21 mouse cellular contexts compared by ENCODE assay signal in the genomic region with DNA sequence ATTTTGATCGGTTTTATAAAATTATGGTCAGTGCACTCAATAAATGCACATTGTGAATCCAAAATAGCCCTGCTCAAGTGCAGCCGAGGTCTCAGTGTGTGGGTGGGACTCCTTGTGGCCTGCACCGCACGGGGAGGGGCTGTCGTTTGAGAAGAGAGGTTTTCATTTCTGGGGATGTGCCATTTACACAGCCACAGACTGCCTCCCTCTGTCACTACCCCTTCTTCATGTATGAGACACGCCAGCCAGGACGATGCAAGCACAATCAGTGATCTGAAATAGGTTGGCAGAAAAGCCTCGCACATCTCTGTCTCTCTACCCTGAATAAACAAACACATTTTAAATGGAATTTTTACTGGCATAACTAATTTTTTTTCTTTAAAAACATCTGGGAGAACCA.
DNase-seq lines count a peak whose midpoint lies in the region; ATAC-seq and TF ChIP-seq lines count a peak whose summit lies in the region.
"Had no signal": no experiment of that assay in that cellular context is flagged by ENCODE, and none has a peak within 500 bp of the region (broad histone marks: within the 10 kb centered on the region; RNA-seq: fewer than 3 reads in every experiment).

No protein-coding gene starts in this region.

- H3K4me3 ChIP-seq in forebrain, postnatal 0 days (ENCODE audit: low read depth, low read length): no peak overlapping the region
- H3K4me3 ChIP-seq in forebrain, embryonic 12.5 days (replicated peaks): no peak overlapping the region
- H3K4me3 ChIP-seq in kidney, embryonic 15.5 days (replicated peaks): no peak overlapping the region
- no peak overlapping the region for H3K4me3 ChIP-seq in kidney, adult 2 months (ENCODE audit: insufficient read depth, low read depth, low read length)
- peak overlapping the region; percentile 15 for H3K4me3 ChIP-seq in testis, adult 2 months (ENCODE audit: control insufficient read depth, low read depth, low read length)
- H3K4me3 ChIP-seq: forebrain, embryonic 10.5 days; heart, embryonic 12.5 days; heart, embryonic 15.5 days had no signal

- DNase-seq in forebrain, postnatal 0 days: no peak
- DNase-seq in kidney, adult 2 months: no peak
- DNase-seq in testis, postnatal 10 days (ENCODE audit: low spot score): no peak
- DNase-seq in cerebellum, adult 8-10 months: no peak
- DNase-seq: adrenal gland, adult 2 months; cerebellum, adult 11 months; cerebellum, adult 2 months; cerebellum, postnatal 36 days; embryo, embryonic 11 days had no signal

- no peaks in the 10 kb centered on the region for H3K4me1 ChIP-seq in forebrain, postnatal 0 days (ENCODE audit: insufficient read depth)
- H3K4me1 ChIP-seq in forebrain, embryonic 12.5 days: 0 out of 2 replicates have a peak, but pooled peaks cover 5% of the 10 kb centered on the region
- H3K4me1 ChIP-seq in kidney, embryonic 15.5 days: peaks cover 12% of the 10 kb centered on the region
- no peaks in the 10 kb centered on the region for H3K4me1 ChIP-seq in kidney, adult 2 months (ENCODE audit: control insufficient read depth, insufficient read depth, low read length)
- no peaks in the 10 kb centered on the region; the same call in none of the 2 replicates for H3K4me1 ChIP-seq in testis, adult 2 months (ENCODE audit: control insufficient read depth, insufficient read depth, low read length)
- H3K4me1 ChIP-seq: heart, embryonic 12.5 days had no signal

- no peak for TF ChIP-seq CTCF in forebrain, postnatal 0 days (IDR thresholded peaks at IDR 0.05; ENCODE audit: low read depth)
- TF ChIP-seq CTCF in kidney, adult 2 months (conservative IDR thresholded peaks at IDR 0.05; ENCODE audit: insufficient read depth, insufficient read length, low read depth, low read length): no peak
- TF ChIP-seq CTCF in testis, adult 2 months (IDR thresholded peaks at IDR 0.05; ENCODE audit: control insufficient read depth, insufficient read depth, insufficient replicate concordance, low read depth, low read length): no peak

- H3K4me2 ChIP-seq in forebrain, postnatal 0 days (ENCODE audit: low read depth): no peak overlapping the region
- no peak overlapping the region for H3K4me2 ChIP-seq in forebrain, embryonic 12.5 days
- H3K4me2 ChIP-seq in kidney, embryonic 15.5 days: no peak overlapping the region
- H3K4me2 ChIP-seq: heart, embryonic 12.5 days; heart, embryonic 15.5 days; hindbrain, embryonic 14.5 days had no signal

- peaks cover 20% of the 10 kb centered on the region for H3K9me3 ChIP-seq in forebrain, postnatal 0 days (ENCODE audit: low read length)
- peaks cover 33% of the 10 kb centered on the region for H3K9me3 ChIP-seq in forebrain, embryonic 12.5 days
- peaks cover 18% of the 10 kb centered on the region for H3K9me3 ChIP-seq in kidney, embryonic 15.5 days (replicated peaks)

- H3K27ac ChIP-seq in forebrain, postnatal 0 days (ENCODE audit: low read depth, low read length): no peak overlapping the region
- no peak overlapping the region for H3K27ac ChIP-seq in forebrain, embryonic 12.5 days
- H3K27ac ChIP-seq in kidney, embryonic 15.5 days: 0 out of 2 replicates have a peak overlapping the region, but pooled peaks have one; percentile 13
- no peak overlapping the region for H3K27ac ChIP-seq in kidney, adult 2 months (ENCODE audit: insufficient read depth, low read depth, low read length)
- H3K27ac ChIP-seq in testis, adult 2 months (ENCODE audit: control insufficient read depth, insufficient read depth, low read depth, low read length): no peak overlapping the region
- H3K27ac ChIP-seq: forebrain, embryonic 10.5 days; heart, embryonic 15.5 days; hindbrain, embryonic 14.5 days; hindbrain, postnatal 0 days had no signal

- ATAC-seq in forebrain, postnatal 0 days: peak; percentile 54; the same call in 1 of the 2 replicates
- no peak for ATAC-seq in forebrain, embryonic 12.5 days (ENCODE audit: low FRiP score)
- no peak for ATAC-seq in kidney, embryonic 15.5 days (replicated peaks; ENCODE audit: low FRiP score)
- ATAC-seq: CD4-positive, CD25-positive, alpha-beta regulatory T cell, adult 4 months; forebrain, embryonic 14.5 days; inflammation-experienced regulatory T-cells, adult 6 months; intestine, embryonic 16.5 days had no signal

- no peaks in the 10 kb centered on the region for H3K27me3 ChIP-seq in forebrain, postnatal 0 days (ENCODE audit: insufficient read depth, low read length)
- H3K27me3 ChIP-seq in forebrain, embryonic 12.5 days: no peaks in the 10 kb centered on the region
- no peaks in the 10 kb centered on the region for H3K27me3 ChIP-seq in kidney, embryonic 15.5 days
- H3K27me3 ChIP-seq in kidney, adult 2 months (replicated peaks; ENCODE audit: control insufficient read depth, insufficient read depth, low read length): no peaks in the 10 kb centered on the region
- no peaks in the 10 kb centered on the region for H3K27me3 ChIP-seq in testis, adult 2 months (ENCODE audit: control insufficient read depth, insufficient read depth, low read length)
- H3K27me3 ChIP-seq: heart, embryonic 12.5 days; heart, embryonic 15.5 days had no signal

- H3K36me3 ChIP-seq in forebrain, postnatal 0 days (ENCODE audit: insufficient read depth): no peaks in the 10 kb centered on the region
- H3K36me3 ChIP-seq in forebrain, embryonic 12.5 days (replicated peaks): 0 out of 2 replicates have a peak, but pooled peaks cover 9% of the 10 kb centered on the region
- peaks cover 17% of the 10 kb centered on the region for H3K36me3 ChIP-seq in kidney, embryonic 15.5 days
- H3K36me3 ChIP-seq in kidney, adult 2 months (ENCODE audit: control insufficient read depth, insufficient read depth, low read length): no peaks in the 10 kb centered on the region
- no peaks in the 10 kb centered on the region for H3K36me3 ChIP-seq in testis, adult 2 months (ENCODE audit: control insufficient read depth, insufficient read depth, low read length)
- H3K36me3 ChIP-seq: heart, embryonic 12.5 days had no signal

- no peak for TF ChIP-seq POLR2A in kidney, adult 2 months (IDR thresholded peaks at IDR 0.05; ENCODE audit: low read depth, low read length)
- no peak for TF ChIP-seq POLR2A in testis, adult 2 months (IDR thresholded peaks at IDR 0.05; ENCODE audit: control insufficient read depth, low read depth, low read length)

- no peak overlapping the region for H3K9ac ChIP-seq in forebrain, postnatal 0 days
- H3K9ac ChIP-seq in forebrain, embryonic 12.5 days: no peak overlapping the region
- no peak overlapping the region for H3K9ac ChIP-seq in kidney, embryonic 15.5 days
- H3K9ac ChIP-seq: heart, embryonic 12.5 days; heart, embryonic 15.5 days; hindbrain, embryonic 14.5 days had no signal

- 79% methylated on average over 8 of the region's 8 CpGs for WGBS in forebrain, postnatal 0 days
- WGBS in forebrain, embryonic 12.5 days: 91% methylated on average over 8 of the region's 8 CpGs
- 70% methylated on average over 8 of the region's 8 CpGs for WGBS in kidney, embryonic 15.5 days
- WGBS in kidney, adult 2 months: 58% methylated on average over 8 of the region's 8 CpGs
